Mouse (Mus musculus) intestine, postnatal 0 days (tissue): ENCODE results near the gene Olfr1090. TPM values are rescaled to one million over a fixed set of nuclear protein-coding genes. Genes with fewer than 3 reads are reported as not detected.

Experiments
- ATAC-seq: fragments of 200-750 bp; cut with Nextera tagmentation; 2 replicates; pipeline ENCODE4 v1.8.0; 2017; ENCODE audit warnings: mild to moderate bottlenecking, moderate TSS enrichment, moderate library complexity
- H3K27ac ChIP-seq: fragments of 300-500 bp; sonication (generic); 2 replicates; pipeline ENCODE4 v1.5.1; 2014; ENCODE audit warnings: mild to moderate bottlenecking, low read depth, low read length, moderate library complexity
- H3K27me3 ChIP-seq: fragments of 300-500 bp; sonication (generic); replicated peaks from 2 replicates; pipeline ENCODE4 v1.6.1; 2014; ENCODE audit warnings: low read length, mixed read lengths; ENCODE audit not compliant: control insufficient read depth, insufficient read depth
- H3K36me3 ChIP-seq: fragments of 300-500 bp; sonication (generic); 2 replicates; pipeline ENCODE4 v1.6.1; 2014; ENCODE audit warnings: mild to moderate bottlenecking, moderate library complexity; ENCODE audit not compliant: control insufficient read depth, insufficient read depth
- H3K4me1 ChIP-seq: fragments of 300-500 bp; sonication (generic); replicated peaks from 2 replicates; pipeline ENCODE4 v1.6.1; 2014; ENCODE audit warnings: antibody characterized with exemption, low read length, mixed read lengths; ENCODE audit not compliant: control insufficient read depth, insufficient read depth
- H3K4me2 ChIP-seq: fragments of 300-500 bp; sonication (generic); replicated peaks from 2 replicates; pipeline ENCODE4 v1.6.1; 2014; ENCODE audit warnings: low read depth, mild to moderate bottlenecking, moderate library complexity
- H3K4me3 ChIP-seq: fragments of 300-500 bp; sonication (generic); 2 replicates; pipeline ENCODE4 v1.5.1; 2014; ENCODE audit warnings: low read depth, low read length
- H3K9ac ChIP-seq: fragments of 300-500 bp; sonication (generic); 2 replicates; pipeline ENCODE4 v1.6.1; 2014; ENCODE audit warnings: mild to moderate bottlenecking, low read depth, low read length
- H3K9me3 ChIP-seq: fragments of 300-500 bp; sonication (generic); 2 replicates; pipeline ENCODE4 v1.6.1; 2016; ENCODE audit warnings: mixed run types; ENCODE audit not compliant: control insufficient read depth
- CTCF ChIP-seq: sonication (generic); IDR thresholded peaks from 2 replicates; pipeline ENCODE4 v1.5.1; 2016; ENCODE audit warnings: low read depth, mild to moderate bottlenecking, control low read depth, antibody characterized with exemption, moderate library complexity
- WGBS: fragments of 180-500 bp; shearing (Covaris S2); extraction: QIAGEN DNeasy Blood & Tissue Kit; methylation state at CpG from one replicate; pipeline ENCODE4 v1.1.7; 2014; 5-methylcytosine and 5-hydroxymethylcytosine counted together
- polyA plus RNA-seq: library from polyadenylated mRNA; unstranded; fragments of >200 nt; fragmentation: Nextera tagmentation; extraction: Ambion mirVana; gene quantifications from 2 replicates; pipeline ENCODE4 v1.2.1, GENCODE M21; 2015

Gene Olfr1090
- polyA plus RNA-seq: not detected in 2 replicates

- H3K27ac ChIP-seq: no peak within 1 kb of the TSS
- no peaks in the 10 kb centered on the region for H3K9me3 ChIP-seq
- no peak for TF ChIP-seq CTCF
- H3K4me3 ChIP-seq: no peak within 1 kb of the TSS
- H3K9ac ChIP-seq: no peak within 1 kb of the TSS
- no peaks in the 10 kb centered on the region for H3K36me3 ChIP-seq
- no peak within 1 kb of the TSS for H3K4me2 ChIP-seq
- no peaks in the 10 kb centered on the region for H3K27me3 ChIP-seq
- H3K4me1 ChIP-seq: no peaks in the 10 kb centered on the region
- WGBS: 88% methylated on average over 1 of the region's 1 CpGs
- no peak for ATAC-seq
Measured at GRCm38 (mm10) chr2:86758893-86759292, at the start of gene Olfr1090. Gene Olfr1090 (minus strand): TSS chr2:86758993.

- Histone ChIP-seq H3K4me1 (no peaks in the 10 kb centered on the region), H3K4me2 (no peak within 1 kb of the TSS), H3K27ac (no peak within 1 kb of the TSS), H3K27me3 (no peaks in the 10 kb centered on the region), H3K9me3 (no peaks in the 10 kb centered on the region), H3K36me3 (no peaks in the 10 kb centered on the region), H3K9ac (no peak within 1 kb of the TSS), H3K4me3 (no peak within 1 kb of the TSS)
- no peak for ATAC-seq
- no peak for TF ChIP-seq CTCF
- 64% methylated on average over 2 of the region's 2 CpGs for WGBS
Measured at GRCm38 (mm10) chr2:86782179-86782578, 23.4 kb upstream of the Olfr1090 start, which contains the start of gene Olfr1093. Gene Olfr1093 (plus strand): TSS chr2:86782479.

GRCm38 (mm10) chr2:86761050-86761449 lies 2.3 kb upstream of the Olfr1090 start:
- H3K4me2 ChIP-seq: no peak overlapping the region
- no peaks in the 10 kb centered on the region for H3K9me3 ChIP-seq
- no peak for ATAC-seq
- H3K4me1 ChIP-seq: no peaks in the 10 kb centered on the region
- no peaks in the 10 kb centered on the region for H3K36me3 ChIP-seq
- H3K9ac ChIP-seq: no peak overlapping the region
- no peak overlapping the region for H3K4me3 ChIP-seq
- H3K27me3 ChIP-seq: no peaks in the 10 kb centered on the region
- 95% methylated on average over 6 of the region's 6 CpGs for WGBS
- H3K27ac ChIP-seq: no peak overlapping the region
- no peak for TF ChIP-seq CTCF

- Histone ChIP-seq H3K36me3 (no peaks in the 10 kb centered on the region), H3K4me1 (no peaks in the 10 kb centered on the region), H3K27ac (no peak within 1 kb of the TSS), H3K4me3 (no peak within 1 kb of the TSS), H3K27me3 (no peaks in the 10 kb centered on the region), H3K4me2 (no peak within 1 kb of the TSS), H3K9ac (no peak within 1 kb of the TSS), H3K9me3 (no peaks in the 10 kb centered on the region; the same call in 1 of the 2 replicates)
- no peak for ATAC-seq
- no peak for TF ChIP-seq CTCF
Measured at GRCm38 (mm10) chr2:86733601-86734000, 25.2 kb downstream of the Olfr1090 start, which contains the start of gene Olfr1089. Gene Olfr1089 (minus strand): TSS chr2:86733701.

Other genes with a start within 250 kb of the Olfr1090 start
- not detected in 2 replicates for gene Olfr1079, start 216.5 kb downstream of the Olfr1090 start, polyA plus RNA-seq
- gene Olfr1080, start 200.8 kb downstream of the Olfr1090 start, polyA plus RNA-seq: not detected in 2 replicates
- not detected in 2 replicates for gene Olfr1082, start 160.0 kb downstream of the Olfr1090 start, polyA plus RNA-seq
- gene Olfr1084, start 119.3 kb downstream of the Olfr1090 start, polyA plus RNA-seq: not detected in 2 replicates
- not detected in 2 replicates for gene Olfr1085, start 97.0 kb downstream of the Olfr1090 start, polyA plus RNA-seq
- gene Olfr1086, start 78.9 kb downstream of the Olfr1090 start, polyA plus RNA-seq: not detected in 2 replicates
- not detected in 2 replicates for gene Olfr1087, start 60.6 kb downstream of the Olfr1090 start, polyA plus RNA-seq
- not detected in 2 replicates for gene Olfr1089, start 25.3 kb downstream of the Olfr1090 start, polyA plus RNA-seq
- not detected in 2 replicates for gene Olfr1093, start 23.5 kb upstream of the Olfr1090 start, polyA plus RNA-seq
- gene Olfr141, start 51.0 kb upstream of the Olfr1090 start, polyA plus RNA-seq: not detected in 2 replicates
- not detected in 2 replicates for gene Olfr1094, start 65.7 kb upstream of the Olfr1090 start, polyA plus RNA-seq
- not detected in 2 replicates for gene Olfr1095, start 92.7 kb upstream of the Olfr1090 start, polyA plus RNA-seq
- gene Gm13723, start 115.8 kb upstream of the Olfr1090 start, polyA plus RNA-seq: not detected in 2 replicates
- not detected in 2 replicates for gene Olfr1097, start 133.2 kb upstream of the Olfr1090 start, polyA plus RNA-seq
- gene Olfr1098, start 165.6 kb upstream of the Olfr1090 start, polyA plus RNA-seq: not detected in 2 replicates
- not detected in 2 replicates for gene Olfr1099, start 201.7 kb upstream of the Olfr1090 start, polyA plus RNA-seq
- gene Olfr1100, start 221.0 kb upstream of the Olfr1090 start, polyA plus RNA-seq: not detected in 2 replicates
- not detected in 2 replicates for gene Olfr1101, start 232.2 kb upstream of the Olfr1090 start, polyA plus RNA-seq
- gene Olfr1102, start 239.4 kb upstream of the Olfr1090 start, polyA plus RNA-seq: not detected in 2 replicates